Mouse (Mus musculus) lung, postnatal 0 days (tissue): ENCODE measurements around the gene Adamts6.

ENCODE experiments used
- CTCF ChIP-seq: IDR thresholded peaks from 2 replicates; pipeline ENCODE4 v1.5.1; 2016; ENCODE audit warnings: antibody characterized with exemption, mild to moderate bottlenecking
- EP300 ChIP-seq: IDR thresholded peaks from 2 replicates; pipeline ENCODE4 v1.6.1; 2016; ENCODE audit warnings: antibody characterized with exemption, mild to moderate bottlenecking, control low read depth

DNA sequence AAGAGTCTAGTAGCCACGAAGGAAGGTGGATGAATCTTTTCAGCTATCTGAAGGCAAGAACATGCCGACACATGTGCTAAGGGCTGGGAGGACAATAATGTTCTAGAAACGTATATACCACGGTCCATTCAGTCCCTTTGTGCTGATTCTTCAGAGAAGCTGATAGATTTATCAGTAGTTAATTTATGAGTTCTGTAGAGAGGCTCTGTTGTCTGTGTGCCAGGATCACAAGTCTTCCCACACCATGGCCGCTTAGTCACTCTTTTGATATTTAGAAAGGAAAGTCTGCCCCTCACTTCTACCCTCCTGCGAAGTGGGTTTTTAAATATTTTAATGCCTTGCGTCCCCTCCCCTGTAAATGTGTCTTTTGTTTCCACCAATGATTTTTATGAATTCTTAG lies 154.9 kb downstream of the Adamts6 start:
- TF ChIP-seq CTCF (no peak), EP300 (no peak)
